Mouse (Mus musculus) megakaryocyte, embryonic 14.5 days (primary cell): Measurements from ENCODE around the gene Uts2. TPM values are rescaled to one million over a fixed set of nuclear protein-coding genes. Genes with fewer than 3 reads are reported as not detected.

ENCODE experiments used
- H3K27me3 ChIP-seq: replicated peaks from 2 replicates; pipeline ENCODE3; 2012; ENCODE audit warnings: inconsistent platforms
- H3K36me3 ChIP-seq: replicated peaks from 2 replicates; pipeline ENCODE3; 2012; ENCODE audit warnings: low read length, inconsistent platforms, mixed read lengths
- H3K4me1 ChIP-seq: 2 replicates; pipeline ENCODE4 v1.6.1; 2012; ENCODE audit warnings: inconsistent platforms
- H3K4me3 ChIP-seq: replicated peaks from 2 replicates; pipeline ENCODE3; 2012; ENCODE audit warnings: moderate library complexity, mild to moderate bottlenecking, inconsistent platforms
- H3K9me3 ChIP-seq: 2 replicates; pipeline ENCODE4 v1.6.1; 2012; ENCODE audit warnings: inconsistent platforms
- FLI1 ChIP-seq: IDR thresholded peaks from 2 replicates; pipeline ENCODE4 v1.6.1; 2012; ENCODE audit warnings: low read length, inconsistent platforms, mixed read lengths
- GATA1 ChIP-seq: IDR thresholded peaks from 3 replicates; pipeline ENCODE4 v1.6.1; 2012; ENCODE audit warnings: mixed read lengths, low read length, inconsistent platforms, borderline replicate concordance
- polyA plus RNA-seq: library from polyadenylated mRNA; stranded (reverse); fragments of >175 nt; gene quantifications from 2 replicates; pipeline ENCODE4 v1.2.3, GENCODE M21; 2012; ENCODE audit warnings: low replicate concordance; ENCODE audit not compliant: insufficient read depth

The Uts2 gene
- polyA plus RNA-seq, 1 experiment: not detected

- peaks cover 38% of the 10 kb centered on the region for H3K4me1 ChIP-seq
- TF ChIP-seq FLI1 (no peak), GATA1 (no peak)
- peaks cover 12% of the 10 kb centered on the region for H3K27me3 ChIP-seq
- H3K4me3 ChIP-seq: no peak overlapping the region
- peaks cover 11% of the 10 kb centered on the region for H3K9me3 ChIP-seq
- H3K36me3 ChIP-seq: no peaks in the 10 kb centered on the region
These were observed 30.3 kb upstream of the Uts2 start for GRCm38 (mm10) chr4:150966556-150966955.

- Histone ChIP-seq H3K4me3 (no peak overlapping the region), H3K4me1 (peaks cover 39% of the 10 kb centered on the region), H3K36me3 (no peaks in the 10 kb centered on the region), H3K9me3 (peaks cover 16% of the 10 kb centered on the region), H3K27me3 (peaks cover 7% of the 10 kb centered on the region)
- TF ChIP-seq GATA1 (no peak), FLI1 (no peak)
These were observed 27.9 kb upstream of the Uts2 start for GRCm38 (mm10) chr4:150968956-150969355.

GRCm38 (mm10) chr4:150973264-150973663 is 23.6 kb upstream of the Uts2 start:
- Histone ChIP-seq H3K4me1 (peaks cover 13% of the 10 kb centered on the region), H3K27me3 (peaks cover 18% of the 10 kb centered on the region), H3K36me3 (no peaks in the 10 kb centered on the region), H3K9me3 (peaks cover 33% of the 10 kb centered on the region), H3K4me3 (peak overlapping the region; percentile 35)
- TF ChIP-seq FLI1: no peak
- TF ChIP-seq GATA1: no peak

GRCm38 (mm10) chr4:150975145-150975544 is 21.8 kb upstream of the Uts2 start:
- no peak overlapping the region for H3K4me3 ChIP-seq
- H3K9me3 ChIP-seq: peaks cover 43% of the 10 kb centered on the region
- H3K36me3 ChIP-seq: no peaks in the 10 kb centered on the region
- H3K27me3 ChIP-seq: peaks cover 27% of the 10 kb centered on the region
- TF ChIP-seq GATA1 (no peak), FLI1 (no peak)
- peaks cover 9% of the 10 kb centered on the region for H3K4me1 ChIP-seq

- H3K4me3 ChIP-seq: no peak overlapping the region
- no peaks in the 10 kb centered on the region for H3K36me3 ChIP-seq
- H3K9me3 ChIP-seq: peaks cover 36% of the 10 kb centered on the region
- H3K4me1 ChIP-seq: peaks cover 5% of the 10 kb centered on the region
- TF ChIP-seq GATA1: no peak
- no peak for TF ChIP-seq FLI1
- peaks cover 29% of the 10 kb centered on the region for H3K27me3 ChIP-seq
These were observed 18.6 kb upstream of the Uts2 start for GRCm38 (mm10) chr4:150978156-150978910.

- TF ChIP-seq FLI1 (no peak), GATA1 (no peak)
- Histone ChIP-seq H3K4me1 (0 out of 2 replicates have a peak, but pooled peaks cover 3% of the 10 kb centered on the region), H3K4me3 (no peak overlapping the region), H3K36me3 (no peaks in the 10 kb centered on the region), H3K9me3 (peaks cover 36% of the 10 kb centered on the region), H3K27me3 (peaks cover 28% of the 10 kb centered on the region)
These were observed 17.4 kb upstream of the Uts2 start for GRCm38 (mm10) chr4:150979455-150979854.

GRCm38 (mm10) chr4:150980153-150980552 is 16.7 kb upstream of the Uts2 start:
- no peaks in the 10 kb centered on the region for H3K36me3 ChIP-seq
- H3K4me3 ChIP-seq: no peak overlapping the region
- H3K4me1 ChIP-seq: 0 out of 2 replicates have a peak, but pooled peaks cover 3% of the 10 kb centered on the region
- peaks cover 36% of the 10 kb centered on the region for H3K9me3 ChIP-seq
- peaks cover 28% of the 10 kb centered on the region for H3K27me3 ChIP-seq
- TF ChIP-seq FLI1 (no peak), GATA1 (no peak)

GRCm38 (mm10) chr4:150990148-150990547 is 6.7 kb upstream of the Uts2 start:
- no peak for TF ChIP-seq FLI1
- TF ChIP-seq GATA1: no peak
- no peak overlapping the region for H3K4me3 ChIP-seq
- no peaks in the 10 kb centered on the region for H3K36me3 ChIP-seq
- peaks cover 20% of the 10 kb centered on the region for H3K27me3 ChIP-seq
- H3K4me1 ChIP-seq: peaks cover 4% of the 10 kb centered on the region
- H3K9me3 ChIP-seq: peaks cover 48% of the 10 kb centered on the region

- Histone ChIP-seq H3K27me3 (peaks cover 41% of the 10 kb centered on the region), H3K36me3 (peaks cover 12% of the 10 kb centered on the region), H3K4me3 (peak overlapping the region; percentile 46), H3K9me3 (peaks cover 4% of the 10 kb centered on the region), H3K4me1 (peaks cover 41% of the 10 kb centered on the region)
- TF ChIP-seq GATA1 (no peak), FLI1 (no peak)
These were observed 1.7 kb downstream of the Uts2 start for GRCm38 (mm10) chr4:150998626-150999025.

- Histone ChIP-seq H3K9me3 (peaks cover 5% of the 10 kb centered on the region; the same call in 1 of the 2 replicates), H3K27me3 (peaks cover 34% of the 10 kb centered on the region), H3K36me3 (peaks cover 35% of the 10 kb centered on the region), H3K4me1 (peaks cover 60% of the 10 kb centered on the region), H3K4me3 (peak overlapping the region; percentile 29)
- no peak for TF ChIP-seq FLI1
- no peak for TF ChIP-seq GATA1
These were observed 4.5 kb downstream of the Uts2 start for GRCm38 (mm10) chr4:151001397-151001796.
